Mouse (Mus musculus) thymus, postnatal 36 days (tissue): Measurements from ENCODE around the gene Ptprm.

Experiments used
- DNase-seq, 2 experiments: peaks; one replicate each; pipeline ENCODE4 v3.0.0; 2022; ENCODE audit warnings: mixed read lengths in 2 of 2

The Ptprm gene

DNA sequence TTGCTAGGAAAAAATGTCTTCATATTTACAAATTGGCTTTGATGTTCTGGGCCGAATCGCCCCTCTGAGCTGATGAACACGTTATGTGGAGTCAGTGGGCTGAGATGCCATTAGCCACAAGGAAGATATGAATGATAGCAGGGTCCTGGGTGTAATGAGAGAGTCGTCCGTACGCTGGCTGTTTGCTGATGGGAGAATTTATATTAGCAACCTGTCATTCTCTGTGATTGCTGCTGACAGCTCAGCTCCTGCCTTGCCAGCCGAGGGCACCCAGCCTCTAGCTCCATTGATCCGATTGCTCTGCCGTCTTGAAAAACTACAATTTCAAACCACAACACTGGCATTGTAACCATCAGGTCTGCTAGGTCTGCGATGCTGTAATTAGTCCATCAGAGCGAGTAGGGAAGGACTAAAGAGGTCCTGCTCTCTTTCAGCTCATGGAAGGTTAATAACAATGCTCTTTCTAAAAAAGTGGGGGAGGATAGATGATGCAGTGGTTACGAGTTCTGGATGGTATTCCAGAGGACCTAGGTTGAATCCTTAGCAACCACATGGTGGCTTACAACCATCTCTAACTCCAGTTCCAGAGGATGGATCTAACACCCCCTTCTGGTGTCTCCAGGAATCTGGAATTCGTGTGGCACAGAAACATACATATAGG lies 734.1 kb downstream of the Ptprm start:
- no peak for DNase-seq

DNA sequence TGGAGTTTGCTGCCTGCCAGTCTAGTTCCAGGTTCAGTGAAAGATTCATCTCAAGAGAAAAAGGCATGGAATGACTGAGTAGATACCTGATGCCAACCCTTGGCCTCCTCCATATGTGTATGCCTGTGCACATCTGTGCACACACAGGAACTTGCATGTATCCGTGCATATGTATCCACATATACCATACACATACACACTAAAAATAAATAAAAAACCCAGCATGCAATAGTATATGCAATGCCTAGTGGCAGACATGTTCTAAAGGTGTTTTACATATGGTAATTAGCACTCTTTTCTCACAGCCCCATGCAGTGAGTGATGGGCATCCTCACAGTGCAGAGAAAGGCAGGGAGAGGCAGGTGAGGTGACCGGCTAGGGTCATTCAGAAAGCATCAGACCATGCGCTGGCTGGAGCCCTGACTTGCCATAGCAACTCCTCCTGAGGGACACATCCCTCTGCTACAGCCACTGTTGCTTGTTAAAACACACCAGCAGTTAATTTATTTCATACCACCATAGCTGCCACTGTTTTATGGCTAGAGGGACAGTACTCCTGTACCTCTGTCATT lies 734.9 kb downstream of the Ptprm start:
- no peak for DNase-seq
